Mouse (Mus musculus) liver, postnatal 0 days (tissue): ENCODE data around the gene Vta1.

Experiments
- CTCF ChIP-seq: sonication (generic); IDR thresholded peaks from 2 replicates; pipeline ENCODE4 v1.5.1; 2016; ENCODE audit warnings: antibody characterized with exemption, low read depth
- EP300 ChIP-seq: IDR thresholded peaks from 2 replicates; pipeline ENCODE4 v1.6.1; 2016; ENCODE audit warnings: antibody characterized with exemption, low read depth, mild to moderate bottlenecking

- TF ChIP-seq CTCF (no peak), EP300 (no peak)
These were observed 16.4 kb downstream of the Vta1 start for GRCm38 (mm10) chr10:14688785-14689442.
